Mouse (Mus musculus) forebrain, embryonic 16.5 days (tissue): ENCODE measurements around the gene Ostc. TPM values are rescaled to one million over a fixed set of nuclear protein-coding genes. Genes with fewer than 3 reads are reported as not detected.

Experiments
- ATAC-seq: fragments of 200-750 bp; cut with Nextera tagmentation; 2 replicates; pipeline ENCODE4 v1.8.0; 2017; ENCODE audit warnings: mild to moderate bottlenecking, moderate library complexity
- H3K27ac ChIP-seq: fragments of 300-500 bp; sonication (generic); 2 replicates; pipeline ENCODE4 v1.5.1; 2014; ENCODE audit warnings: low read length, control low read depth
- H3K27me3 ChIP-seq: fragments of 300-500 bp; sonication (generic); replicated peaks from 2 replicates; pipeline ENCODE4 v1.6.1; 2014; ENCODE audit warnings: low read length; ENCODE audit not compliant: control insufficient read depth, insufficient read depth
- H3K36me3 ChIP-seq: fragments of 300-500 bp; sonication (generic); 2 replicates; pipeline ENCODE4 v1.6.1; 2014; ENCODE audit not compliant: control insufficient read depth, insufficient read depth
- H3K4me1 ChIP-seq: fragments of 300-500 bp; sonication (generic); replicated peaks from 2 replicates; pipeline ENCODE4 v1.6.1; 2014; ENCODE audit warnings: low read length; ENCODE audit not compliant: control insufficient read depth, insufficient read depth
- H3K4me2 ChIP-seq: fragments of 300-500 bp; sonication (generic); 2 replicates; pipeline ENCODE4 v1.6.1; 2014; ENCODE audit warnings: mild to moderate bottlenecking, low read length, control low read depth
- H3K4me3 ChIP-seq: fragments of 300-500 bp; sonication (generic); replicated peaks from 2 replicates; pipeline ENCODE4 v1.5.1; 2014; ENCODE audit warnings: mild to moderate bottlenecking, low read length, control low read depth
- H3K9ac ChIP-seq: fragments of 300-500 bp; sonication (generic); replicated peaks from 2 replicates; pipeline ENCODE4 v1.6.1; 2014; ENCODE audit warnings: low read depth, low read length, control low read depth
- H3K9me3 ChIP-seq: fragments of 300-500 bp; sonication (generic); 2 replicates; pipeline ENCODE4 v1.6.1; 2016; ENCODE audit warnings: low read length; ENCODE audit not compliant: control insufficient read depth
- WGBS: fragments of 180-500 bp; shearing (Covaris S2); extraction: QIAGEN DNeasy Blood & Tissue Kit; methylation state at CpG from one replicate; pipeline ENCODE4 v1.1.7; 2014; 5-methylcytosine and 5-hydroxymethylcytosine counted together
- polyA plus RNA-seq: library from polyadenylated mRNA; unstranded; fragments of >200 nt; fragmentation: Nextera tagmentation; extraction: Ambion mirVana; gene quantifications from 2 replicates; pipeline ENCODE4 v1.2.1, GENCODE M21; 2015

Gene Ostc
- polyA plus RNA-seq, 1 experiment from 2014 or later: 235 TPM

DNA sequence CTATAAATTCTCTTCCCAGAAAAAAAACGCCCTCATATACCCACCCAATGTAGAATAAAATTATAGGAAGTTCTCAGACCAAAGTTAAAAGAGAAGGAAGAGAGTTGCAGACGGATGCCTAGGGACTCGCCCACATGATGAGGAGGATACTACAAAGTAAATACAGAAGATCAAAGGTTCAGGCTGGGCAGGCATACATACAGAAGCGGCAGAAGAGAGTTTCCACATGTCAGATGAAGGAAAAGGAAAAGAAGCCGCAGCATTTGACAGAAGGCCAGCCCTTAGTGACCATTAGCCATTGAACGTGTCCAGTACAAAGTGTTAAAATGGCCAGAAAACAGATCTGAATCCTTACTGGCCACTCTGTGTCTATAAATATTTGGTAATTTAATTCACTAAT, 3.6 kb upstream of the Ostc start:
- ATAC-seq: no peak
- Histone ChIP-seq H3K4me2 (no peak overlapping the region), H3K9me3 (no peaks in the 10 kb centered on the region), H3K36me3 (no peaks in the 10 kb centered on the region), H3K9ac (no peak overlapping the region), H3K27me3 (no peaks in the 10 kb centered on the region), H3K4me3 (no peak overlapping the region), H3K27ac (no peak overlapping the region), H3K4me1 (peaks cover 14% of the 10 kb centered on the region)
- WGBS: 68% methylated on average over 6 of the region's 6 CpGs

- H3K9me3 ChIP-seq: no peaks in the 10 kb centered on the region
- peak overlapping the region; percentile 24; the same call in 1 of the 2 replicates for H3K4me3 ChIP-seq
- no peak for ATAC-seq
- H3K4me1 ChIP-seq: peaks cover 21% of the 10 kb centered on the region
- no peak overlapping the region for H3K27ac ChIP-seq
- no peak overlapping the region for H3K9ac ChIP-seq
- WGBS: 44% methylated on average over 7 of the region's 7 CpGs
- H3K36me3 ChIP-seq: no peaks in the 10 kb centered on the region
- no peaks in the 10 kb centered on the region for H3K27me3 ChIP-seq
- H3K4me2 ChIP-seq: peak overlapping the region; percentile 45
Measured at GRCm38 (mm10) chr3:130710103-130710502, 859 bp upstream of the Ostc start.

DNA sequence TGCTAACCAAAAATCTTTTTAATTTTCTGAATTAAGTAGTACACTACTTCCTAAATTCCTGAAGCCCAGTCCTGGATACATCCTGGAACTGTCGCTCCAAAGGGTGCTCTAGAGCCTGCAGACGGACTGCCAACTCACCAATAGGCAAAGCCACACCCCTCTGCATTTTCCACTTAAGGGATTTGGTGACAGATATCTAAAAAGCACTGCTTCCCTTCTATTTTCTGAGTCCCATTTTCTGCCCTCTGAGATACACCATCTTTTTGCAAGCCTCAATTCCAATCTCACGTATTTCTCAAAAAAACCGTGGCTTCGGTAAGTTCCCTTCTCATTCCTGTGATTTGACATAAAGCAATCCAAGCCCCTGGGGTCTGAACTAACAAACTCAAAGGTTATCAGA, 715 bp downstream of the Ostc start:
- peak overlapping the region; percentile 84 for H3K27ac ChIP-seq
- 0% methylated on average over 5 of the region's 5 CpGs for WGBS

DNA sequence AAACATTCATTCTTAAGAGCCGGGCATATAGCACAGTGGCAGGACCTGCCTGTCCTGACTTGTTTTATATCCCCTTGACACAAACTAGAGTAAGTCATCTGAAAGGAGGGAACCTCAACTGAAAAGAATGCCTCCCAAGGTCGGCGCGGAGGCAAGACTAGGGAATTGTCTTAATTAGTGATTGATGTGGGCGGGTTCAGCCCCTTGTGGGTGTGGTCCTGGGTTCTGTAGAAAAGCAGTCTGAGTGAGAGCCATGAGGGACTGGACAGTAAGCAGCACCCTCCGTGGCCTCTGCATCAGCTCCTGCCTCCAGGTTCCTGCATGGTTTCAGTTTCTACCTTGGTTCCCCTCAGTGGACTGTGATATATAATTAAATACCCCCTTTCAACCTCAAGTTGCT, 7.0 kb downstream of the Ostc start:
- Histone ChIP-seq H3K4me2 (no peak overlapping the region), H3K4me3 (no peak overlapping the region), H3K9ac (no peak overlapping the region), H3K27ac (no peak overlapping the region), H3K9me3 (no peaks in the 10 kb centered on the region), H3K27me3 (no peaks in the 10 kb centered on the region), H3K36me3 (peaks cover 17% of the 10 kb centered on the region), H3K4me1 (0 out of 2 replicates have a peak, but pooled peaks cover 3% of the 10 kb centered on the region)
- WGBS: 74% methylated on average over 6 of the region's 6 CpGs
- no peak for ATAC-seq

More for the DNA sequence above, 715 bp downstream of the Ostc start:
- Histone ChIP-seq H3K4me1 (peaks cover 19% of the 10 kb centered on the region), H3K27me3 (no peaks in the 10 kb centered on the region), H3K4me3 (peak overlapping the region; percentile 83), H3K9ac (peak overlapping the region; percentile 89), H3K9me3 (no peaks in the 10 kb centered on the region), H3K36me3 (0 out of 2 replicates have a peak, but pooled peaks cover under 1% of the 10 kb centered on the region), H3K4me2 (peak overlapping the region; percentile 85)
- no peak for ATAC-seq

DNA sequence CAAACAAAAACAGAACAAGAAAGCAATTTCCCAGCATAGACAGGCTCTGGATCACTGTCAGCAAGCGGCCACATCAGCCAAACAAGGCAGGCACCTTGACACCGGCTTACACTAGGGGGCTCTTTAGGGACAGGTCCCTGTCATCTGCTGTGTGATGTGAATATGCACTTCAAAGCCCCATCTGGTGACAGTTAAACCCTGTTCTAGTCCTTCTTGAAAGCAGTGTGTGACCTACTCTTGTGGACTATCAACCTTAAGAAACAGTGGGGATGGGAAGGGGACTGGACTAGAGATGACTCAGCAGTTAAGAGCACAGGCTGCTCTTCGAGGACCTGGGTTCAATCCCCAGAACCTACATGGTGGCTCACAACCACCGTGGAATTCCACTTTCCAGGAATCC, 11.6 kb downstream of the Ostc start:
- H3K4me2 ChIP-seq: no peak overlapping the region
- H3K4me3 ChIP-seq: no peak overlapping the region
- H3K9me3 ChIP-seq: no peaks in the 10 kb centered on the region
- no peaks in the 10 kb centered on the region for H3K4me1 ChIP-seq
- WGBS: 85% methylated on average over 4 of the region's 4 CpGs
- no peak overlapping the region for H3K9ac ChIP-seq
- no peak overlapping the region for H3K27ac ChIP-seq
- no peak for ATAC-seq
- H3K27me3 ChIP-seq: no peaks in the 10 kb centered on the region
- peaks cover 24% of the 10 kb centered on the region for H3K36me3 ChIP-seq

GRCm38 (mm10) chr3:130694705-130695104, 14.5 kb downstream of the Ostc start:
- Histone ChIP-seq H3K4me2 (no peak overlapping the region), H3K27ac (no peak overlapping the region), H3K4me3 (no peak overlapping the region), H3K27me3 (no peaks in the 10 kb centered on the region), H3K9me3 (no peaks in the 10 kb centered on the region), H3K4me1 (0 out of 2 replicates have a peak, but pooled peaks cover 3% of the 10 kb centered on the region), H3K36me3 (peaks cover 9% of the 10 kb centered on the region; the same call in 1 of the 2 replicates), H3K9ac (no peak overlapping the region)
- no peak; the same call in 1 of the 2 replicates for ATAC-seq
- WGBS: 96% methylated on average over 7 of the region's 7 CpGs

DNA sequence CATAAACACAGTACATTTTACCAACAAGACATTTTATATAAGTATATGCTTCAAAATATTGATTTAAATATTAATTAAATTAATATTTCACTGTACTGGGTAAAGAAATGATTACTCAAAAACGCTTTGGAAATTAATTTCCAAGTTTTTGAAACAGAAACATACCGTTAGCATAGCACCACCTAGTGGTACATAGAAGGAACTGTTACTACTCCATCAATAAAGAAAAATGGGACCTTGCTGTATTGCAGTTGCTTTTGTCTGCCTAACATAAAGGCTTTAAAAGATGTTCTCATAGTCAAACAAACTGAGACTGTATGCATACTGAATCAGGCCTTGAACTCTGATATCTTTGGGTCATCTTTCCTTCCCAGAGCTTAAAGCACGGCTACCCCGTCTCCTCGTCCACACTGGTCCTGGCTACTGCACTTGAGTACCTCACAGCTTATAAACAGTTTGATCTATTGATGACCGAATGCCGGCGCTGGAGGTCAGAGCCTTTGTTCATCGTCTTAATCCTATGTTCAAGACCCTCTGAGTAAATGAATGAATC, 15.1 kb downstream of the Ostc start:
- H3K9ac ChIP-seq: no peak overlapping the region
- H3K36me3 ChIP-seq: peaks cover 9% of the 10 kb centered on the region; the same call in 1 of the 2 replicates
- H3K27ac ChIP-seq: no peak overlapping the region
- H3K4me2 ChIP-seq: no peak overlapping the region
- no peaks in the 10 kb centered on the region for H3K9me3 ChIP-seq
- H3K4me1 ChIP-seq: peaks cover 3% of the 10 kb centered on the region; the same call in 1 of the 2 replicates
- 59% methylated on average over 9 of the region's 9 CpGs for WGBS
- no peak overlapping the region for H3K4me3 ChIP-seq
- no peaks in the 10 kb centered on the region for H3K27me3 ChIP-seq
- ATAC-seq: no peak

- ATAC-seq: no peak
- 42% methylated on average over 12 of the region's 12 CpGs for WGBS
- peak overlapping the region; percentile 38 for H3K4me3 ChIP-seq
- H3K9ac ChIP-seq: peak overlapping the region; percentile 27
- H3K9me3 ChIP-seq: no peaks in the 10 kb centered on the region
- no peak overlapping the region for H3K27ac ChIP-seq
- peaks cover 9% of the 10 kb centered on the region; the same call in 1 of the 2 replicates for H3K36me3 ChIP-seq
- H3K27me3 ChIP-seq: no peaks in the 10 kb centered on the region
- H3K4me1 ChIP-seq: peaks cover 3% of the 10 kb centered on the region; the same call in 1 of the 2 replicates
- peak overlapping the region; percentile 51 for H3K4me2 ChIP-seq
Measured at GRCm38 (mm10) chr3:130691596-130692170, 17.6 kb downstream of the Ostc start.

GRCm38 (mm10) chr3:130690834-130691595, 18.2 kb downstream of the Ostc start:
- Histone ChIP-seq H3K9me3 (no peaks in the 10 kb centered on the region), H3K36me3 (peaks cover 9% of the 10 kb centered on the region; the same call in 1 of the 2 replicates), H3K27me3 (no peaks in the 10 kb centered on the region), H3K4me2 (peak overlapping the region; percentile 51), H3K4me3 (peak overlapping the region; percentile 38), H3K27ac (no peak overlapping the region), H3K9ac (peak overlapping the region; percentile 27), H3K4me1 (peaks cover 3% of the 10 kb centered on the region; the same call in 1 of the 2 replicates)
- ATAC-seq: peak; percentile 55; the same call in 1 of the 2 replicates
- WGBS: 18% methylated on average over 20 of the region's 20 CpGs
